Mouse (Mus musculus): ENCODE measurements at regions not wholly inside any gene's neighbourhood (a gene's known extent, or its start where the extent isn't known, plus 50 kb on each side); places are given as distances from the start of the nearest gene placed in this dataset.

DNA sequence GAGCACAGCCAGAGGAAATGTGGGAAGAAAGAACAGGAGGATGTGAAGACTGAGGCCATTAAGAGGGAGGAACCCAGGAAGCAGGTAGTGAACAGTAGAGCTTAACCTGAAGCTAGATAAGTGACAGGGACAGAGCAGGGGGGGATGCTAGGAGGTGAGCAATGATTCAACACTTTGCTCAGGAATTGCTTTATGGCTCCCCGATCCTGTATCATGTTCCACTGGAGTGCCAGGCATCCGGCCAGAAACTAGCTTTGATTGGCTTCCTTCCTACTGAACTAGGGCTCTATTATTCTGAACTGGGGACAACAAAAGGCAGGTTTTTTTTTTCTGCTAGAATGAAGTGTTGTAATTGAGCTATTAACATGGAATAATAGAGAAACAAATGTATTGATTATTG is 493.1 kb upstream of the Fat3 start:
- no peak for DNase-seq (ENCODE audit: low read depth, low spot score)

DNA sequence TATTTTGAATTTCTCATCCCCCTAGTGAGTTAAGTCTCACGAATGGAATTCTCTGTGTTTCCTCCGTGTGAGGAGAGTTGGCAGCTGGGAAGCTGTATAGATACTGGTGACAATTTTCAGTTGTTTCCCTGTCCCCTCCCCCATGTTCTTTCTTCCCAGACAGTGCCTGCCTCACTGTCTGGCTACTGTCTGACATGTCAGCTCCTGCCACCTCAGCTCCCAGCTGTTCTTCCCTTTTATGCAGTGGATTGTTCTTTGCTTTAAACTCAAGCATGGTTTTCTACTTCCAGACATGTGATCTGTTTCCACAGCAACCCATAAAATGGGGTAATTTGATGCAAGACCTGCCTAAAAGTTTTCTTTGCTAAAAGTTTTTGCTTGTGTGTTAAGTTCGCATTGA is 487.0 kb upstream of the Fat3 start:
- DNase-seq (ENCODE audit: low read depth, low spot score), result peak; percentile 22

DNA sequence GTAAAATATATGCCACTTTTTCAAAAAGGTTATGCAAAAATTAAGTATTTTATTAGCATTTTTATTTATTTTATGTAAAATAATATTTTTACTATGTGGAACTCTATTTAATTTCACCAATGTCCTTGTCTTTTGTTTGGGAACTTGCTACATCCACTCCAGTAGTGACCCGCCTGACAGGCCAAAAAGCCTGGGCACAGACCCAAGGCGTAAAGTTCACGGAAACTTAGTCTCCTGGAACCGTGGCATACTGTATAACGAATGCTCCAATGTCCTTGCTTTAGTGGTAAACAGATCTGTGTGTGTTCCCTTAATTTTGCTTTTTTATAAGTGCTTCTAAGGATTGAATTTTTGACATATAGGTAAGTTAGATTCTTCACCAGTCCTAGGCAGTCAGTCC is 476.2 kb upstream of the Fat3 start:
- no peak for DNase-seq (ENCODE audit: low read depth, low spot score)

DNA sequence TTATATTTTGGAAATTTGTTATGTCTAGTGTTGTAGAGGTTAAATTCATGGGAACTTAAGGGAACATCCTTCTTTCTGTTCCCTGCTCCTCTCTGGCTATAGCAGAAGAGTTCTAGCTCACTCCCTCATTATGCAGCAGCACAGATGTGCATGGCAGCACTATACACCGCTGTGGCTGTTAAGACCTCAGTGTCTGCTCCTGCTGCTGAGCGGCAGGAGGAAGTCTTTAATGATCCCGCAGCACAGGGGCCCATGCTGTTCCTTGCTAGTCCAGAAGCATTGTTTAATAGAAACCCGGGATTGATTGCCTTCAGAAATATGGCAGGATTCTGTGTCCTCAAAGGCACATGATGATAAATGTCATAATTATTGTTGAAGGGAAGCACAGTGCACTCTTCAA is 469.3 kb upstream of the Fat3 start:
- no peak for DNase-seq (ENCODE audit: low read depth, low spot score)

DNA sequence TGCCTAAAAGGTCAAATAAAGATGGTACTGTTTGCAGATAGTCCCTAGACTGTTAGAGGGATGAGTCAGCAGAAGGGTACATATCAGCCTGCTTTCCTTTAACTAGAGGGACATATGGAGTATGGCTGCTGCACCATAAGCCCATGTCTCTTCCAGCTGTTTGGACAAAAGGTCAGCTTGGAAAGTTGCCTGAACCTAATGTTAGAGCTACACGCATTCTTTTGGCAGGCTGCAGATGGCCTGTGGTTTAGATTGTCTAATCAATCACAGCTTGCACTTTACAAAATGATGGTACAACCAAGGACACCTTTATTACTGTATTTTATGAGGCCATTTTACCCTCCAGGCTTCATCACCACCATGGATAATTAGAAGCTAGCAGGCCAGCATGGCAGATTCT is 432.5 kb upstream of the Fat3 start:
- DNase-seq (ENCODE audit: low read depth, low spot score), result no peak

DNA sequence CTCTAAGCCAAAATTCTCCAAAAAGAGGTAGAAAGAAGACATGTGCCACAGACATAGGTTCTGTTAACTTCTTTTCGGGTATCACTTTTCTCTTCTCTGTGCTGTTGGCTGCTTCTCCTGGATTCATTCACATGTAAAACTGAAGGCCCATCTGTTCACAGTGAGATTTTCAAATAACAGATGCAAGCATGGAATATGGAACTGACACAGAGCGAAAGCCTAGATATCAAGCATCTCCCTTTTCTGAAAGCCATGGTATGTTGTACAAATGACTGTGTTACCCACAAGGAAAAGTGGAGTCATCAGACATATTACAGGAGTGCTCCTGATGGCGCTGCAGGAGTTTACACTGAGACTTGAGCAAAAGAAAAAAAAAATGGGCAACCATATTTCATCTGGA is 430.5 kb upstream of the Fat3 start:
- no peak for DNase-seq (ENCODE audit: low read depth, low spot score)

DNA sequence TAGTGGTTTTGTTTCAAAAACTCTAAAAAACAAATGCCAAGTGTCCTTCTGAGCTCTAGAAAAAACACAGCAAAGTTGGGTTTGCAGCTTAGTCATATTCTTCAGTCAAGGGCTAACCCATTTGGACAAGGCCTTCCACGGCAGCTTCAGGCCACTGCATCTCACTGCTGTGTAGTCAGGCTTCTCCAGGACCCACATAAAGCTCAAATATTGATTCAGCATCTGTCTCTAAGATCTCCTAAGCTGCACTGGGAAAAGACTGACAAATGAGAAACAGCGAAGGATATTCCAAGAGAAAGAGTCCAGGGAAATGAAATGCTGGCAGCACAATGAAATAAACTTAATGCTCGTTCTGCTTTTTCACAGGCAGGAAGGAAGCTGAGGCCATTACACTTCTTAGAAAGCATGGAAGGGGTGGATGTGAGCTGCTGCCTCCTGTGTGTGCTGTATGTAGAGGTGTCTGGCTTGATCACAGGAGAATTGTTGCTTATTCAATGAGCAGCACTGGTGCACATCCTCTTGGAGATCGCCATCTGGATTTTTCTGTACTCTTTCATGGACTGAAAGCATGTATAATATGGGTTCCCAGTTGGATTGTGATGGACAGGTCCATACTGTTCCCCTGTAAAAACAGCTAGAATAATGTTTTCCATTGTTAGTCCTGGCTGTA is 425.4 kb upstream of the Fat3 start:
- DNase-seq (ENCODE audit: low read depth, low spot score), result no peak

DNA sequence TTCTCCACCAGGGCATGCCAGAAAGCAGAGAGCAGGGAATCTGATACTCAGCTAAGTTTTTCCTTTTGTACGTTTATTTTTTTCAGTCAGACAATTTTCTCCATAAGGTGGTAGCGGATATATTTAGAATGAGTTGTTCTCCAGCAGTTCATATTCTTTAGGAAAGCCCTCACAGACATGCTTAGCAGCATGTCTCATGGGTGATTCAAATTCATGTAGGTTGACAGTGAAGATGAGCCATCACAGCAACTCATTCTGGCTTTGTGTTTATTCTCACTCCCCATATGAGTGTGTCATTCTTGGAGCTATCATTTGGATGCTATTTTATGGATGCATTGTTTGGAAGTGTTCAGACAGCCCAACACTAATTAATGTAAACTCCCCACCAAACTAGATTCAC is 424.2 kb upstream of the Fat3 start:
- DNase-seq (ENCODE audit: low read depth, low spot score), result no peak

DNA sequence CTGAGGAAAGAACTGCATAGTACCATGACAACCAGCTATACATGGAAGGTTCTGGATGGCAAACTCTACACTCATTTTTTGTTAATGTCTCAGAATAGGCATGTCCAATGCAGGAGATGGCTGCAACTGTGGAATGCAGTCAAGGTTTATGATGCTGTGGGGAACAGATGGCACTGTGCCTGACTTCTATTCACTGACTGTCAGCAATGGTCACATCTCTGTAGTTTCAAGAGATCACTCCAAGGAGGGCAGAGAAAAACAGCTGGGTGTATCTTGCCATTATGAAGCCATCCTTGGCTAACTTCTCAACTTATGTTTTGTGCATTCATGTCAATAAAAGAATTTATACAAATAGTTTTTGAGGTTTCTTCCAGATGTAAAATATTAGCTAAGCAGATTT is 405.1 kb upstream of the Fat3 start:
- DNase-seq (ENCODE audit: low read depth, low spot score), result no peak

DNA sequence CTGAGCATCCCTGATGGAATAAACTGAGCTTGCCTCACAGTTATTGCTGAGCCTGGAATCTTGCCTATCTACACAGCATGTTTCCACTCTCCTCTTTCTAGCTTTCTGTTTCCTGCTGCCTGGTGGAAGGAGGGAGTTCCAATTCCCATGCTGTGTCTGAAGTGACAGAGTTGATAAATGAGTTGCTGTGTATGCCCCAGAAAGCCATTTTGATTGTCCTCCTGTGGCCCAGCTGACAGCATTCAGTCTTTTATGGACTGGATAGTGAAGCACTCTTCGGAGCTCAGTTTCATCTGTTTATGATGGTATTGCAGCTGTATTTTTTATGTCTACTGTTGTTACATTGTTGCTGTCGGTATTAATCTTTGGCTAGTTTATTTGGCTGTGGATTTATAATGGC is 398.0 kb upstream of the Fat3 start:
- DNase-seq (ENCODE audit: low read depth, low spot score), result no peak

DNA sequence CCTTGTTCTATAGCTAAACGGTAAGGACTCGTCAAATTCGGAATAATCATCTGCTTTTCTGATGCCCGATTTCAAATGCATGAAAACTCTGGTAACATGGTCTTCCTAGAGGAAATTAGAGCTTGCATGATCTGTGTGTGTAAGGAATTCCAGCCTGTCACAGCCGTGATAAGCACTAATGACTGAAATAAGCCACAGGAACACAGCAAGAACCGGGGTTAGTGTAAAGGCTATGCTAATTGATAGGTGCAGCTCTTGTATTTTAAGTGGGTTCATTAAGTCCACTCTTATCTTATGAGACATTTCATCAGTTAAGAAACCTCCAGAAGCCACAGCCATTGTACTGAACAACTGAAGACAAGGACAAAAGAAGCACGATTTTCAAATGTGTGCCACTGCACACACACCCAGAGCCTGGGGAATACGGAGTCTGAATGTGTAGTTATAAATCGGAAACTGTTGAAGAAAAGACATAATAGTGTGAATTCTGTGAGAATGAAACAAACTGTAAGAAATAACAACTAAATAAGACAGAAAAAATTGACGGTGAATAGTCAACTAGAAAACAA is 351.5 kb upstream of the Fat3 start:
- no peak for DNase-seq (ENCODE audit: low read depth, low spot score)

DNA sequence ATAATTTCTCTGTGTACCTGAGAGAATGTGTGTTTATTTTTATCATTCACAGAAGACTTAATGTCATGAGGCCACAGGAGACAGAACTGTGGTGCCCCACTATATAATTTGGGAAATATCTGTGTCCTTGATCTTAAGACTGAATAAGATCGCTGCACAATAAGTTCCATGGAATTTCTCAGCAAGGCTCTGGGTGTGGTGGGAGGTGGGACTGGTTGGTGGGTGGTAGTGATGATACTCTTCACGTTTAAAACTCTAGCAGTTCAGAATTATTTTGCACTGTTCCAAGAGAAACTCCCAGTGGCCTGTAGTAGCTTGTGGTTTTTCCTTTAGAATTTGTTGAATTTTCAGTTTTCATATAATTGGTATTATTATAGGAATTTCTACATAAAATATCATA is 307.4 kb upstream of the Fat3 start:
- no peak for DNase-seq (ENCODE audit: low read depth, low spot score)

DNA sequence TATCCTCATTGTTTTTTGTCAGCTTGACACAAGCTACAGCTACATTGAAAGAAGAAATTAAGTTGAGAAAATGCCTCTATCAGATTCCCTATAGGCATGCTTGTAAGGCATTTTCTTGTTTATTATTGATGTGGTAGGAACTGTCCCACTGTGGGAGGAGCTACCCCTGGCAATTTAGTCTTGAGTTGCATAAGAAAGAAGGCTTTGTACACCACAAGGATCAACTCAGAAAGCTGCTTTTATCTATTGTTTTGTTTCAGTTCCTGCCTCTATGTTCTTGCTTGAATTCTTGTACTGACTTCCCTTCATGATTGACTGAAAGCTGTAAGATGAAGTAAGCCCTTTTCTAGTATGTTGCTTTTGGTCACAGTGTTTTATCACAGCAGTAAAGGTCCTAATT is 271.8 kb upstream of the Fat3 start:
- DNase-seq (ENCODE audit: low read depth, low spot score), result no peak

DNA sequence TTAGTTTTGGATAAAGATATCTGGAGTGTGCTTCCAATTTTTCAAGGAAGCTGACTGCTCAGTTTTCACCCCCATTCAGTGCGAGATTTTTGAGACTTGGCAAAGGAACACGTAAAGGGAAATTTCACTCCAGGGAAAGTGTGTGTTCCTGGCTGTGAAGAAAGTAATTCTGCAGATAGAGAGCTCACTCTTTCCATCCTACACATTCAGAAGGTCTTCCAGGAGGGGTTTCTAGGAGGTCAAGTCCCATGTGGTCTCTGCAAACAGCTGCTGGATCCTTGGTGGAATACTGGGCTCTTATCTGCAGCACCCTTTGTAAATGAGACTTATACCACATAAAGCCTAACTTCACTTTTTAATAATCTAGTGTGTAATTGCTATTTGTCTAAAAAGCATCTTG is 226.6 kb upstream of the Fat3 start:
- no peak for DNase-seq (ENCODE audit: low read depth, low spot score)

DNA sequence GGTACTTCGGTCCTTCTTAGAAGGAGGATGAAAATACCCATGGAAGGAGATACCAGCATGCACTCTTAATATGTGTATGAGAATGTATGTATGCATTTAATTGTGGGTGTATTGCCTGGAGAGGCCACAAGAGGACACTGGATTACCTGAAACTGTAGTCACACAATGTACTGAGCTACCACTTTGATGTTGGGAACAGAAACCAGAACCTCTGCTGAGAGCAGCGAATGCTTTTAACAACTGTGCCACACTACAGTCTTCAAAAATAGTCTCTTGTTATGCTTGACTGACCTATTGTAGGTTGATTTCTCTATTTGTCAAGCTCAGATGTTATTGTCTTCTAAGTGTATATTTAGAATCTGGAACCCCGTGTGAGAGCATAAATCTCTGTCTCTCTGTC is 201.3 kb upstream of the Fat3 start:
- no peak for DNase-seq (ENCODE audit: low read depth, low spot score)

DNA sequence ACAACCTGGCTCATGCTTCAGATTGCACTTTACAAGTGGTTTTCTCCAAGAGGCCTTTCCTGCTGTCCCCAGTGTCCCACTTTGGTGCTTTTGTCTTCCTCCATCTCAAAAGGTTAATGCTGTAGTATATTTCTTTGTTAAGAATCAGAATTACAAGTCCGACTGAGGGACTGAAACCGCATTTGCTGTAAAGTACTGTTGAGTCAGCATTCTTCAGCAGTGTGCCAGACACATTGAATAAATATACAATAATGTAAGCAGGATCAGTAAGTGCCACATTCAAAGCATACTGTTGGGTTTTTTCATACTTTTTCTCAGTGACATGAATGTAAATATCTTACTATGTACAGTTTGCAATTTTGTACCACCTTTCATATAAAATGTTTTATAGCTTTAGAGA is 160.4 kb upstream of the Fat3 start:
- DNase-seq (ENCODE audit: low read depth, low spot score), result no peak

DNA sequence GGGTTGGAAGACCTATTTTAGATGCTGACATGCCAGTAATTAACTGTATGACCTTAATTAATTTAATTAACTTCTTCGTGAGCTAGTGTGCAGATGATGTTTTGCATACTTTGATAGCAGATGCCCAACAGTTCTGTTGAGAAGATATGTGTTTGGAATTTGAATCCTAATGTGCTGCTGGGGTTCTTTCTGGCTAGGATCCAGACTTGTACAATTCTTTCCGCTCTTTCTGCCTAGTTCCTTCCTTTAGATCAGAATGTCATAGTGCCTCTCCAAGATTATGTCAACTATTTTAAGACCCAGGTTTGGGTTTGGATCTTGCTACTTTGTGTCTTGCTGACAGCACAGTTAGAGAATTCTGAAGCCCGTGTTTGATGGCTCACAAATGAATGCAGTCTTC is 159.9 kb upstream of the Fat3 start:
- DNase-seq (ENCODE audit: low read depth, low spot score), result no peak

All from embryo, embryonic 11.5 days (tissue).